Mouse (Mus musculus) embryonic fibroblast, embryonic 13.5 days (primary cell): ENCODE data around the gene Vamp1.

Experiments used
- CTCF ChIP-seq: IDR thresholded peaks from 2 replicates; pipeline ENCODE4 v1.5.1; 2011; ENCODE audit warnings: mild to moderate bottlenecking, control low read depth, low read length, moderate library complexity, borderline replicate concordance; ENCODE audit not compliant: insufficient read depth
- POLR2A ChIP-seq: IDR thresholded peaks from 2 replicates; pipeline ENCODE4 v1.6.1; 2011; ENCODE audit warnings: low read depth, mild to moderate bottlenecking, control low read depth, low read length, moderate library complexity

GRCm38 (mm10) chr6:125284751-125285150, 69.4 kb downstream of the Vamp1 start:
- TF ChIP-seq CTCF (no peak), POLR2A (no peak)
